Mouse (Mus musculus) heart, postnatal 10 days (tissue): ENCODE results near the gene Kmt2e. TPM values are rescaled to one million over a fixed set of nuclear protein-coding genes. Genes with fewer than 3 reads are reported as not detected.
"Not testable (repeated sequence)": the region's sequence is repeated elsewhere in the genome, so short reads cannot be mapped to it uniquely, and the experiment has no call there.

Experiments
- DNase-seq, 2 experiments: peaks; one replicate each; pipeline ENCODE4 v3.0.0; 2021
- intact Hi-C: fragments of 180-260 bp; cut with DNase I; formaldehyde crosslinking; loops from one replicate; pipeline ENCODE4 v1.15.1; 2025
- total RNA-seq, 2 experiments: library from RNA; stranded (reverse); gene quantifications; 2 replicates each; pipeline ENCODE4 v1.2.3; 2021

Gene Kmt2e
- total RNA-seq, 2 experiments from 2014 or later: 57.9 to 66.5 TPM

DNA sequence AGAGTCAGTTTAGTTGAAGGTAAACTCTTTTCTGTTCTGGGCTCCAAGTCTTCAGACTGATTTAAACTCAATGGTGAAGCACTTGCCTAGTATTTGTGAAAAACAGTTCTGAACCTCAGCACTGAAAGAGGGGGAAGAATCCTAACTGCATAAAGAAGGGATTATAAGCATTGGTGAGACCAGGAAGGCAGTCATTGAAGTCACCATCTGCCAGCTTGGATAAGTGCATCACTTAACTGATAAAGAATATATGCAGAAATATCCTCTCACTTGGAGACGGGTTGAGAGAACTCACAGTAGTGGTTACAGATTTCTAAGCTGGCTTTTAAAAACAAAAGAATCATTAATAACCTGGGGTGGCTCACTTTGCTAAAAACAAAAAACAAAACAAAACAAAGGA, 6.7 kb upstream of the Kmt2e start:
- no peak for DNase-seq
- intact Hi-C loops: no loop called here

- DNase-seq: no peak
- intact Hi-C loops: no loop called here
Observed at GRCm38 (mm10) chr5:23431070-23431864, 3.0 kb upstream of the Kmt2e start.

- intact Hi-C loops: no loop called here
Observed at GRCm38 (mm10) chr5:23431948-23432707, 2.1 kb upstream of the Kmt2e start.

GRCm38 (mm10) chr5:23432708-23433645, 1.3 kb upstream of the Kmt2e start:
- intact Hi-C loops: loop anchor here (1.0 kb wide), 1 partner anchor 15 kb away; no protein-coding TSS in a partner anchor
- peak; percentile 99 for DNase-seq

More at GRCm38 (mm10) chr5:23431948-23432707, 2.1 kb upstream of the Kmt2e start:
- peak in 1 of 2 experiments; percentile 32 for DNase-seq

DNA sequence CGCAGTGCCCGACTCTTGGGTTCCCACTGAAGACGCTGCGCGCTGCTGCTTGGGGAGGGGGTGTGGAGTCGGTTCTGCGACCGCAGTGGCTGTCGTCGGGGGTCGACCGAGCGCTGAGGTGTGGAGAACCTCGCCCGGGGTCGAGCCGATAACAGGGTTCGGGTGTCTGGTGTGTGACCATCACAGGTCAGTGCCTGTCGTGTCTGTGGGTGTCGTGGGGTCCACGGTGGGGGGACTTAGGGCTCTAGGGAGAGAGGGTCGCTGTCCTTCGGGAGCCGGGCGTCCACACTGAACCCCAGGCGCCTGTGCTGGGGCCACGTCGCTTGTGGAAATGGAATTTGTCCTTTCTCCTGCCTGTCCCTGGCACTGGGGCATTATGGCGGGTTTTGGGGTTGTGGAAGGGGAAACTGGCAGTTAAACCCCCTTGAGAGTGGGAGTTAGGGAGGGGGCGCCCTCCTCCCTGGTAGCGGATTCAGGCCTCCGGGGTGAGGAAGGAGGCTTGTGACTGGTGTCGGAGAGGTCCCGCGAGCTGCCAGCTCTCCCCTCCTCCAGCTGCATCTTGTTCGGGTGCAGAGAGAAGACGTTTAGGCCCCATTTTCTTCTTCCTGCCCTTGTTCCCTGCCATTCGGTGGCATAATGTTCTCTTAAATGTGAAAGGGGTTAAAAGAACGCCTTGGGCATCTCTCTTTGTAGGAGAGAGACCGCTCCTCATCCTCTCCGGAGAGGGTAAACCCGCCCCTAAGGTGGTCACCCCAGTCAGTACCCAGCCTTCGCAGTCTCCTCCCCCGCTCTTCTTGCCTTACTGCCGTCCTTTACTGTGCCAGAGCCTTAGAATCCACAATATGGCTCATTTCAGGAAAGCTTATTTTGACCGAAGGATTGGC, 599 bp downstream of the Kmt2e start:
- intact Hi-C loops: loop anchor here (2.0 kb wide), 1 partner anchor 18 kb away; no protein-coding TSS in a partner anchor
- peak; percentile 79 to 80 for DNase-seq

GRCm38 (mm10) chr5:23435482-23436125, 1.4 kb downstream of the Kmt2e start:
- peak in 1 of 2 experiments; percentile 30 for DNase-seq
- intact Hi-C loops: loop anchor here (2.0 kb wide), 1 partner anchor 17 kb away; no protein-coding TSS in a partner anchor

GRCm38 (mm10) chr5:23436735-23437134, 2.5 kb downstream of the Kmt2e start:
- intact Hi-C loops: no loop called here
- no peak for DNase-seq

- no peak for DNase-seq
- intact Hi-C loops: no loop called here
Observed at GRCm38 (mm10) chr5:23439857-23440256, 5.6 kb downstream of the Kmt2e start.

DNA sequence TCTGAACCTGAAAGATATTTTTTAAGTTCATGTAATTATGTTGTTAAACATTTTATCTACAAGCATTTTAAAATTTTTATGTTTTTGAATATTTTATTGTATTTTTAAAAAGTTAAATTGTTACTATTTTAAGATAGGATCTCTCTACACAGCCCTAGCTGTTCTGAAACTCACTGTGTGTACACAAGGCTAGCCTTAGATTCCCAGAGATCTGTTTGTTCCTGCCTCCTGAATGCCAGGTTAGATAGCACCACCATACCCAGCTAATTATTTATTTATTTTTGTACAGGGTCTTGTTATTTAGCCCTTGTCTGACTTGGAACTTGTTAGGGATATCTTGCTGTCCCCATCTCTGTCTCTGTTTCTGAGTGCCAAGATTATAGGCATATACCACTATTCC, 6.3 kb downstream of the Kmt2e start:
- DNase-seq: no peak
- intact Hi-C loops: no loop called here

GRCm38 (mm10) chr5:23441916-23442315, 7.7 kb downstream of the Kmt2e start:
- no peak for DNase-seq

GRCm38 (mm10) chr5:23444411-23444810, 10.2 kb downstream of the Kmt2e start:
- no peak for DNase-seq
- intact Hi-C loops: no loop called here

More at GRCm38 (mm10) chr5:23441916-23442315, 7.7 kb downstream of the Kmt2e start:
- intact Hi-C loops: no loop called here

DNA sequence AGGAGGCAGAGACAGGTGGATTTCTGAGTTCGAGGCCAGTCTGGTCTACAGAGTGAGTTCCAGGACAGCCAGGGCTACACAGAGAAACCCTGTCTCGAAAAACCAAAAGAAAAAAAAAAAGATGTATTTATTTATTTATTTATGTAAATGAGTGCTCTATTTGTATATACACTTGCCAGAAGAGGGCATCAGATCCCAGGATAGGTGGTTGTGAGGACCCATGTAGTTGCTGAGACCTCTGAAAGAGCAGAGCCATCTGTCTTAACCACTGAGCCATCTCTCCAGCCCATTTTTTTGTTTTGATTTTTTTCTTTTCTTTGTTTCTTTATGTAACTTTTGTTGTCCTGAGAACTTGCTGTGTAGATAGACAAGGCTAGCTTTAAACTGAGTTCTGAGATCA, 19.3 kb downstream of the Kmt2e start:
- intact Hi-C loops: loop anchor here (2.0 kb wide), 1 partner anchor 19 kb away; the partner anchor contains the start of gene Kmt2e
- not testable (repeated sequence) for DNase-seq

GRCm38 (mm10) chr5:23461688-23462087, 27.4 kb downstream of the Kmt2e start:
- intact Hi-C loops: no loop called here
- no peak for DNase-seq

GRCm38 (mm10) chr5:23464247-23464646, 30.0 kb downstream of the Kmt2e start:
- DNase-seq: no peak
- intact Hi-C loops: no loop called here

DNA sequence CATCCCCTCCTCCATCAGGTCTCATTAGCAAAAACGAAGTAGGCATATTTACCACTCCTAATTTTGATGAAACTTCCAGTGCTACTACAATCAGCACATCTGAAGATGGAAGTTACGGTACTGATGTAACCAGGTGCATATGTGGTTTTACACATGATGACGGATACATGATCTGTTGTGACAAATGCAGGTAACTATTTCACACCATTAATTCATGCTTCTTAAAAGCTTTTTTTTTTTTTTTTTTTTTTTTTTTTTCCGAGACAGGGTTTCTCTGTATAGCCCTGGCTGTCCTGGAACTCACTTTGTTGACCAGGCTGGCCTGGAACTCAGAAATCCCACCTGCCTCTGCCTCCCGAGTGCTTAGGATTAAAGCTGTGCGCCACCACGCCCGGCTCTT, 30.5 kb downstream of the Kmt2e start:
- intact Hi-C loops: no loop called here
- DNase-seq: no peak

DNA sequence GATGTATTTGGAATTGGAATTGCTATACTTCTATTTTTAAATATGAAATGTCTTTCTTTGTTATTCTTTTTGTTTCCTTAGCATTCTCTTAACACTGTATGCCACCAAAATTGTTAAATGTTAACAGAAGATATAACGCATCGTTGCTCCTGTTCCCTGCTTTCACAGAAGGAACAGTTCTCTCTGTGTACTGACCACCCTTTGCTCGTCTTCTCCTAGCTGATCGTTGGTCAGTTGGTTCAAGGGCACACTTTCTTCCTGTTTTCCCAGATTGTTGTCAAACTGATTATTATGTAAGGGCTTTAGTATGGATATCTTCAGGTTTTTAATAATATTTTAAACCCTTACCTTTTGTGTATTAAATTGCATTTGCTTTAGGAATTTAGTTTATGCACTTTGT, 32.3 kb downstream of the Kmt2e start:
- intact Hi-C loops: loop anchor here (2.0 kb wide), 1 partner anchor 14 kb away; no protein-coding TSS in a partner anchor

DNA sequence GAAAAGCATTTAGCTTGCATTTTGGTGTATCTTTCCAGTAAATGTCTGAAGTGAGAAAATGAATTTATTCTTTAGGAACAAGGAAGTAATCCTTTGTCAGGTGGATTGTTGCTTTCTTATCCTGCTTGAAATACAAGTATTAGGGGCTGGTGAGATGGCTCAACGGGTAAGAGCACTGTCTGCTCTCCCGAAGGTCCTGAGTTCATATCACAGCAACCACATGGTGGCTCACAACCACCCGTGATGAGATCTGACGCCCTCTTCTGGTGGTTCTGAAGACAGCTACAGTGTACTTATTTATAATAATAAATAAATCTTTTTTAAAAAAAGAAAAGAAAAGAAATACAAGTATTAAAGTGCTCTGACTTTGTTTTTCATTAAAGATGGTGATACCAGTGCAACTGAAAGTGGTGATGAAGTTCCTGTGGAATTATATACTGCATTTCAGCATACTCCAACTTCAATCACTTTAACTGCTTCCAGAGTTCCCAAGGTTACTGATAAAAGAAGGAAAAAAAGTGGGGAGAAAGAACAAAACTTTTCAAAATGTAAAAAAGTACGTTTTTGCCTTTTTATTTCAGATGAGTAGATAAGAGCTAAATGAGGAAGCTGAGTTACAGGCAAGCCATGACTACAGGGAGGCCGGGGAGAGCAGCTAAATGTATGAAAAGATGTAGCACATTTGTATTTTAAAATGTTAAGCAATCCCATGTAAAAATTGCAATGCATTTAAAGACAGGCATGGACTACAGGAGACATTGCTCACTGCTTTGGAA, 39.0 kb downstream of the Kmt2e start:
- intact Hi-C loops: loop anchor here (1.0 kb wide), 1 partner anchor 58 kb away; no protein-coding TSS in a partner anchor
- no peak for DNase-seq

More for the DNA sequence above, 32.3 kb downstream of the Kmt2e start:
- no peak for DNase-seq

DNA sequence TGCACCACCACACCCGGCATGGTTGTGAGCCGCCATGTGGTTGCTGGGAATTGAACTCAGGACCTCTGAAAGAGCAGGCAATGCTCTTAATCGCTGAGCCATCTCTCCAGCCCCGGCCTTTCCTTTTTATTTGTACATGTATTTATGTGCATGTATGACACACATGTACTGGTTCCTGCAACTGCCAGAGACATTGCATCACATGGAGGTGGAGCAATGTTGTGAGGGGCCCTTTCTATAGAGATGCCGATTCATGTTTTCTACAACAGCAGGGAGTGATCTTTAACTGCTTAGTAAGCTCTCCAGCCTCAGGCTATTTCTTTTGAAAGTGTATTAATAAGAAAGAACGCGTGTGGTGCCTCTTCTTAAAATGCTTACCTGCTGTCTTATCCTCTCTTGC, 49.6 kb downstream of the Kmt2e start:
- no peak for DNase-seq
- intact Hi-C loops: no loop called here
